Mouse (Mus musculus): ENCODE data around the gene Mad2l2. TPM values are rescaled to one million over a fixed set of nuclear protein-coding genes. Genes with fewer than 3 reads are reported as not detected.
A peak's percentile ranks its signal among the peaks of the same experiment; 100 is the strongest.

Gene Mad2l2
- polyA plus RNA-seq, 1 experiment from 2014 or later, result 71.7 TPM

- Histone ChIP-seq H3K4me1 (ENCODE audit: control insufficient read depth, insufficient read depth, low read length) (peaks cover 14% of the 10 kb centered on the region), H3K4me3 (ENCODE audit: low read depth, low read length) (peak overlapping the region; percentile 63), H3K9ac (ENCODE audit: low read length) (peak overlapping the region; percentile 98), H3K27ac (ENCODE audit: low read depth, low read length) (no peak overlapping the region), H3K36me3 (ENCODE audit: control insufficient read depth, insufficient read depth, low read length) (no peaks in the 10 kb centered on the region), H3K4me2 (ENCODE audit: low read depth) (peak overlapping the region; percentile 92), H3K9me3 (ENCODE audit: control insufficient read depth, low read length) (0 out of 2 replicates have a peak, but pooled peaks cover 2% of the 10 kb centered on the region), H3K27me3 (ENCODE audit: control insufficient read depth, insufficient read depth, low read length) (peaks cover 13% of the 10 kb centered on the region; the same call in 1 of the 2 replicates)
- ATAC-seq (ENCODE audit: insufficient read depth, low FRiP score, low TSS enrichment) (no peak), DNase-seq (ENCODE audit: low spot score) (no peak)
- WGBS, result 78% methylated on average over 2 of the region's 2 CpGs
Observed at GRCm38 (mm10) chr4:148128672-148129071, 1.5 kb upstream of the Mad2l2 start.

GRCm38 (mm10) chr4:148130561-148131413 lies 603 bp downstream of the Mad2l2 start, which contains the start of gene Draxin:
TSS of gene Draxin (minus strand) at chr4:148130698.
- DNase-seq (ENCODE audit: low spot score) (peak; percentile 87), ATAC-seq (ENCODE audit: insufficient read depth, low FRiP score, low TSS enrichment) (peak; percentile 77)
- H3K4me2 ChIP-seq (ENCODE audit: low read depth), result peak within 1 kb of the TSS; percentile 92
- H3K36me3 ChIP-seq (ENCODE audit: control insufficient read depth, insufficient read depth, low read length), result no peaks in the 10 kb centered on the region
- peak within 1 kb of the TSS; percentile 99 for H3K27ac ChIP-seq (ENCODE audit: low read depth, low read length)
- H3K27me3 ChIP-seq (ENCODE audit: control insufficient read depth, insufficient read depth, low read length), result peaks cover 13% of the 10 kb centered on the region; the same call in 1 of the 2 replicates
- under 1% methylated on average over 66 of the region's 87 CpGs for WGBS
- 0 out of 2 replicates have a peak, but pooled peaks cover 2% of the 10 kb centered on the region for H3K9me3 ChIP-seq (ENCODE audit: control insufficient read depth, low read length)
- peaks cover 14% of the 10 kb centered on the region for H3K4me1 ChIP-seq (ENCODE audit: control insufficient read depth, insufficient read depth, low read length)
- peak within 1 kb of the TSS; percentile 98 for H3K9ac ChIP-seq (ENCODE audit: low read length)
- H3K4me3 ChIP-seq (ENCODE audit: low read depth, low read length), result peak within 1 kb of the TSS; percentile 63

GRCm38 (mm10) chr4:148131497-148132081 lies 1.4 kb downstream of the Mad2l2 start:
- Histone ChIP-seq H3K4me1 (ENCODE audit: control insufficient read depth, insufficient read depth, low read length) (peaks cover 14% of the 10 kb centered on the region), H3K9ac (ENCODE audit: low read length) (peak overlapping the region; percentile 58), H3K27ac (ENCODE audit: low read depth, low read length) (peak overlapping the region; percentile 99), H3K9me3 (ENCODE audit: control insufficient read depth, low read length) (0 out of 2 replicates have a peak, but pooled peaks cover 2% of the 10 kb centered on the region), H3K4me2 (ENCODE audit: low read depth) (peak overlapping the region; percentile 92), H3K36me3 (ENCODE audit: control insufficient read depth, insufficient read depth, low read length) (no peaks in the 10 kb centered on the region), H3K4me3 (ENCODE audit: low read depth, low read length) (peak overlapping the region; percentile 63), H3K27me3 (ENCODE audit: control insufficient read depth, insufficient read depth, low read length) (peaks cover 13% of the 10 kb centered on the region; the same call in 1 of the 2 replicates)
- under 1% methylated on average over 20 of the region's 21 CpGs for WGBS
- ATAC-seq (ENCODE audit: insufficient read depth, low FRiP score, low TSS enrichment) (peak; percentile 84), DNase-seq (ENCODE audit: low spot score) (peak; percentile 88)

GRCm38 (mm10) chr4:148134988-148135387 lies 4.8 kb downstream of the Mad2l2 start:
- Histone ChIP-seq H3K4me3 (ENCODE audit: low read depth, low read length) (no peak overlapping the region), H3K4me1 (ENCODE audit: control insufficient read depth, insufficient read depth, low read length) (peaks cover 13% of the 10 kb centered on the region), H3K9ac (ENCODE audit: low read length) (no peak overlapping the region), H3K36me3 (ENCODE audit: control insufficient read depth, insufficient read depth, low read length) (no peaks in the 10 kb centered on the region), H3K27me3 (ENCODE audit: control insufficient read depth, insufficient read depth, low read length) (peaks cover 5% of the 10 kb centered on the region; the same call in 1 of the 2 replicates), H3K27ac (ENCODE audit: low read depth, low read length) (no peak overlapping the region), H3K9me3 (ENCODE audit: control insufficient read depth, low read length) (no peaks in the 10 kb centered on the region), H3K4me2 (ENCODE audit: low read depth) (no peak overlapping the region)
- 88% methylated on average over 8 of the region's 8 CpGs for whole genome bisulfite sequencing
- no peak for DNase-seq (ENCODE audit: low spot score)
- ATAC-seq (ENCODE audit: insufficient read depth, low FRiP score, low TSS enrichment), result no peak

- H3K9ac ChIP-seq (ENCODE audit: low read length), result no peak overlapping the region
- no peak overlapping the region for H3K4me3 ChIP-seq (ENCODE audit: low read depth, low read length)
- DNase-seq (ENCODE audit: low spot score), result no peak
- no peaks in the 10 kb centered on the region for H3K36me3 ChIP-seq (ENCODE audit: control insufficient read depth, insufficient read depth, low read length)
- no peak overlapping the region for H3K27ac ChIP-seq (ENCODE audit: low read depth, low read length)
- WGBS, result 74% methylated on average over 8 of the region's 8 CpGs
- no peaks in the 10 kb centered on the region for H3K27me3 ChIP-seq (ENCODE audit: control insufficient read depth, insufficient read depth, low read length)
- no peak for ATAC-seq (ENCODE audit: insufficient read depth, low FRiP score, low TSS enrichment)
- peaks cover 7% of the 10 kb centered on the region; the same call in 1 of the 2 replicates for H3K4me1 ChIP-seq (ENCODE audit: control insufficient read depth, insufficient read depth, low read length)
- no peak overlapping the region for H3K4me2 ChIP-seq (ENCODE audit: low read depth)
- no peaks in the 10 kb centered on the region for H3K9me3 ChIP-seq (ENCODE audit: control insufficient read depth, low read length)
Observed at GRCm38 (mm10) chr4:148137503-148137902, 7.3 kb downstream of the Mad2l2 start.

- no peaks in the 10 kb centered on the region for H3K9me3 ChIP-seq (ENCODE audit: control insufficient read depth, low read length)
- WGBS, result under 1% methylated on average over 12 of the region's 12 CpGs
- H3K36me3 ChIP-seq (ENCODE audit: control insufficient read depth, insufficient read depth, low read length), result no peaks in the 10 kb centered on the region
- peak overlapping the region; percentile 45 for H3K4me3 ChIP-seq (ENCODE audit: low read depth, low read length)
- peaks cover 7% of the 10 kb centered on the region; the same call in 1 of the 2 replicates for H3K4me1 ChIP-seq (ENCODE audit: control insufficient read depth, insufficient read depth, low read length)
- H3K9ac ChIP-seq (ENCODE audit: low read length), result peak overlapping the region; percentile 14; the same call in 1 of the 2 replicates
- peak; percentile 46 for ATAC-seq (ENCODE audit: insufficient read depth, low FRiP score, low TSS enrichment)
- peak overlapping the region; percentile 69; the same call in 1 of the 2 replicates for H3K27ac ChIP-seq (ENCODE audit: low read depth, low read length)
- peak overlapping the region; percentile 60 for H3K4me2 ChIP-seq (ENCODE audit: low read depth)
- no peak for DNase-seq (ENCODE audit: low spot score)
- H3K27me3 ChIP-seq (ENCODE audit: control insufficient read depth, insufficient read depth, low read length), result no peaks in the 10 kb centered on the region
Observed at GRCm38 (mm10) chr4:148139767-148140097, 9.5 kb downstream of the Mad2l2 start.

GRCm38 (mm10) chr4:148140098-148141011 lies 10.2 kb downstream of the Mad2l2 start:
- peaks cover 7% of the 10 kb centered on the region; the same call in 1 of the 2 replicates for H3K4me1 ChIP-seq (ENCODE audit: control insufficient read depth, insufficient read depth, low read length)
- H3K27me3 ChIP-seq (ENCODE audit: control insufficient read depth, insufficient read depth, low read length), result no peaks in the 10 kb centered on the region
- peak overlapping the region; percentile 60 for H3K4me2 ChIP-seq (ENCODE audit: low read depth)
- ATAC-seq (ENCODE audit: insufficient read depth, low FRiP score, low TSS enrichment), result peak; percentile 93
- DNase-seq (ENCODE audit: low spot score), result peak; percentile 97
- H3K9ac ChIP-seq (ENCODE audit: low read length), result peak overlapping the region; percentile 46
- H3K4me3 ChIP-seq (ENCODE audit: low read depth, low read length), result peak overlapping the region; percentile 45
- peak overlapping the region; percentile 69 for H3K27ac ChIP-seq (ENCODE audit: low read depth, low read length)
- under 1% methylated on average over 65 of the region's 65 CpGs for WGBS
- H3K9me3 ChIP-seq (ENCODE audit: control insufficient read depth, low read length), result no peaks in the 10 kb centered on the region
- peaks cover 4% of the 10 kb centered on the region for H3K36me3 ChIP-seq (ENCODE audit: control insufficient read depth, insufficient read depth, low read length)

GRCm38 (mm10) chr4:148143721-148144120 lies 13.5 kb downstream of the Mad2l2 start:
- whole genome bisulfite sequencing, result 93% methylated on average over 5 of the region's 5 CpGs
- Histone ChIP-seq H3K27ac (ENCODE audit: low read depth, low read length) (no peak overlapping the region), H3K4me1 (ENCODE audit: control insufficient read depth, insufficient read depth, low read length) (peaks cover 5% of the 10 kb centered on the region; the same call in 1 of the 2 replicates), H3K36me3 (ENCODE audit: control insufficient read depth, insufficient read depth, low read length) (peaks cover 7% of the 10 kb centered on the region), H3K9ac (ENCODE audit: low read length) (no peak overlapping the region), H3K9me3 (ENCODE audit: control insufficient read depth, low read length) (no peaks in the 10 kb centered on the region), H3K4me3 (ENCODE audit: low read depth, low read length) (no peak overlapping the region), H3K4me2 (ENCODE audit: low read depth) (no peak overlapping the region), H3K27me3 (ENCODE audit: control insufficient read depth, insufficient read depth, low read length) (no peaks in the 10 kb centered on the region)
- DNase-seq (ENCODE audit: low spot score) (no peak), ATAC-seq (ENCODE audit: insufficient read depth, low FRiP score, low TSS enrichment) (no peak)

All from neural tube, embryonic 11.5 days (tissue).